Mouse (Mus musculus): ENCODE data around the gene Ces2c.
"Not testable (repeated sequence)": the region's sequence is repeated elsewhere in the genome, so short reads cannot be mapped to it uniquely, and the experiment has no call there.

Gene Ces2c

GRCm38 (mm10) chr8:104846831-104847230 is at the start of gene Ces2c:
Gene Ces2c, plus strand, starts transcription at chr8:104847068.
- DNase-seq (ENCODE audit: low read depth in 1 of 2, low spot score in 2 of 2), result no peak

GRCm38 (mm10) chr8:104799385-104799784 is 47.5 kb upstream of the Ces2c start:
- no peak for DNase-seq (ENCODE audit: low read depth in 1 of 2, low spot score in 2 of 2)

DNA sequence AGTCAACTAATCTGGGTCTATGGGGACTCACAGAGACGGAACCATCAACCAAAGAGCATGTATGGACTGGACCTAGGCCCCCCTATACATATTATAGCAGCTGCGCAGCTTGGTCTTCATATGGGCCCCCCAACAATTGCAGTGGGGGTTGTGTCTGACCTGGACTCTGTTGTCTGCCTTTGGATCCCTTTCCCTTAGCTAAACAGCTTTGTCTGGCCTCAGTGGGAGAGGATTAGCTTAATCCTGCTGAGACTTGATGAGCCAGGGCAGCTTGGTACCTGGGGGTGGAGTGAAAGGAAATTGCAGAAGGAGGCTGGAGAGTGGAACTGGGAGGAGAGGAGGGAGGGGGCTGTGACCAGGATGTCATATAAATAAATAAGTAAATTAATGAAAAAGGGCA is 40.7 kb upstream of the Ces2c start:
- DNase-seq (ENCODE audit: low read depth in 1 of 2, low spot score in 2 of 2), result no peak

GRCm38 (mm10) chr8:104808542-104809413 is 38.1 kb upstream of the Ces2c start:
- DNase-seq (ENCODE audit: low read depth in 1 of 2, low spot score in 2 of 2), result no peak

DNA sequence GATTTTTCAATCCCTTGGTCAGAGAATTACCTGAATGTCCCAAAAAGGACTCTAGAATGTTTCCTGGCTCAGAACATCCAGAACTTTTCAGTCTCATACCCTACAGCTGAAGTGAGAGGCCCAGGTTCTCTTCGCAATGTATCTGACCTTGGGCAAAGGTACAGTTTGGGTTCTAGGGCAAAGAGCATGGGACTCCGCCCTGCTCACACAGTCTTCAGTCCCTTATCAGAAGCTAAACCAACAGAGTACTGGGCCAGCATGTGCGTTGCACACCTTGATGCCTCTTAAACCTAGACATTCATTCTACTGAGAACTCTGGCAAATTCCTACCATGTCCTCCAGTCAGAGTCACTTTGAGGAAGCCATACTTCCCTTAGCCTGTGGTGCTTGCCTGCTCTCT is 37.4 kb upstream of the Ces2c start:
- no peak for DNase-seq (ENCODE audit: low read depth in 1 of 2, low spot score in 2 of 2)

GRCm38 (mm10) chr8:104826912-104827311 is 20.0 kb upstream of the Ces2c start:
- no peak for DNase-seq (ENCODE audit: low read depth in 1 of 2, low spot score in 2 of 2)

DNA sequence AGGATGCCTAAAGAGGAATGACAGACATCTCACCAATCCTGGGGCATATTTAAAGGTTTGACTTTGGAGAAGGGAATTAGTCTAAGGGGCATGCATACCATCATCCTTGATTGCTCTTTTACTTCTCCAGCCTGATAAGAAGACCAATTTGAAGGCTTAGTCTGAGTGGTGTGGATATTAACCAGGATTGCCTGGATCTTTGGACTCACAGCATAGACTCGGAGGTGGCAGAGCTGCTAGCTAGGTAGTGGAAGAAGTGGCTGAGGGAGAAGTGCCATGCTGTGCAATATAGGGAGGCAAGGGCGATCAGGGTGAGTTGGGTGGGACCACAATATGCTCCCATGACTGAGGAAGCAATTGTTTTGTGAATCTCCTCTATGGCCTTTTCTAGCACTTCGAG is 18.6 kb upstream of the Ces2c start:
- DNase-seq (ENCODE audit: low read depth in 1 of 2, low spot score in 2 of 2), result no peak

DNA sequence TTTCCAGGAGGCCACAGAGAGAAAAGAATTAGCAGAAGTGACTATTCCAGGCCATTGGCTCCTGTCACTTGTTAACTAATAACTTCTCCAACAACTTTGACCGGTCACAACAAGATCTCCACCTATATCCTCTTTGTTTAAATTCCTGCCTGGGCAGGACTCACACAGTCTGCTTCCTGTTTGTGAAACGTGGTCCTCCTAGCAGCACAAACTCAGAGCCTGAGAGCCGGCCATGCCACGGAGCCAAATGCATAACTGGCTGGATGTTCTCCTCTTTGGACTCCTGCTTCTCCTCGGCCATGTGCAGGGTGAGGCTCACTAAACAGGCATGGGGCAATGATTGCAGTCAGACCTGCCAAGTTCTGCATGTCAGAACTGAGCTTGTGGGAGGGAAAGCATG is 15.4 kb upstream of the Ces2c start, which contains the start of gene Ces2b:
Gene Ces2b, plus strand, starts transcription at position 133 of the 400 bp plus-strand sequence.
- no peak for DNase-seq (ENCODE audit: low read depth in 1 of 2, low spot score in 2 of 2)

DNA sequence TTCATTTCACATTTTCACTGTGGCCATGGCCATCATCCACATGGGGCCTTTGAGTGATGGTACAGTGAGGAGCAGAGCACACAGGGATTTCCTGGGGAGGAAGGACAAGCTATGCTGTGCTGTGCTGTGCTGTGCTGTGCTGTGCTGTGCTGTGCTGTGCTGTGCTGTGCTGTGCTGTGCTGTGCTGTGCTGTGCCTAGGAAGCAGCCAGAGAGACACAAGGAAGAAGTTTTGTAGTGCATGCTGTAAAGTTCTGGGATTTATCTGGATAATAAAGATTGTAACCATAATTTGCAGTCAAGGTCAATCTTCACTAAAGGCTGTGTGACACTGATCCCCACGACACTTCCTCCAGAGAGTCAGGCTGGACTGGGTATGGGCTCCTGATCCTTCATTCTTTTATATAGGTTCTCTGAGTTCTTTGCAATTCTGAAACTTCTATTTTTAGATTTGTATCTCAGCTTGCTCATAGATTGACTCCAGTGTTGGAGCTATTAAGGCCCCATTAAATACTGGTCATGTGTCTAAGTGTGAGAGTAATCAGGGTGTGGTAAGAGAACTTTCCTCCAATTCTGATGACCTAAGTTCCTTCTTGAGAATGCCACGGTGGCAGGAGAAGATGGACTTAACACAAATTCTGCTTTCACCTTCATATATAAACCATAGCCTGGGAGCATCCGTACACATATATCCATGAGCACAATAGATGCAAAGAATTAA is 5.3 kb upstream of the Ces2c start:
- DNase-seq (ENCODE audit: low read depth in 1 of 2, low spot score in 2 of 2), result no peak

GRCm38 (mm10) chr8:104847741-104848462 is 1.0 kb downstream of the Ces2c start:
- DNase-seq (ENCODE audit: low read depth in 1 of 2, low spot score in 2 of 2), result no peak

- DNase-seq (ENCODE audit: low read depth in 1 of 2, low spot score in 2 of 2), result not testable (repeated sequence)
Observed at GRCm38 (mm10) chr8:104866844-104867531, 20.1 kb downstream of the Ces2c start.

GRCm38 (mm10) chr8:104868876-104869275 is 22.0 kb downstream of the Ces2c start:
- DNase-seq (ENCODE audit: low read depth in 1 of 2, low spot score in 2 of 2), result not testable (repeated sequence)

GRCm38 (mm10) chr8:104886223-104886926 is 39.5 kb downstream of the Ces2c start:
- DNase-seq (ENCODE audit: low read depth in 1 of 2, low spot score in 2 of 2), result not testable (repeated sequence)

DNA sequence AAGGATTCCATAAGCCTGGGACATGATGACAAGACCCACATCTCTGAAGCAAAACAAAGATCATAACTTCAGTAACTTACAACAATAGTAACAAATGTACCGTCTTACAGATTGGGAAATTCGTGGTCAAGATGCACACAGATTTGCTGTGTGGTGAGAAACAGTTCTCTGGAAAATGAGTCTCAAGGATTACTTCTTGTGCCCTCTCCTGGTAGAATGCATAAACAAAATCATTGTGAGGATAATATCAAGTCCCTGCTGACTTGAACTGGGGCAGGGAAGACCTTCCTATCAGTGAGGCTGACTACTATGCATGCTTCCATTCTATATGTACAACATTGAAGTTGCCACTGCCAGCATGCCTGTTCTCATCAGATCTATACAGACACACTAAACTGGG is 54.9 kb downstream of the Ces2c start:
- no peak for DNase-seq (ENCODE audit: low read depth in 1 of 2, low spot score in 2 of 2)
